Mouse (Mus musculus) frontal cortex, adult 2 months (tissue): Measurements from ENCODE around the gene C1qtnf6. TPM values are rescaled to one million over a fixed set of nuclear protein-coding genes. Genes with fewer than 3 reads are reported as not detected.

Experiments
- DNase-seq, 2 experiments: peaks; one replicate each; pipeline ENCODE4 v3.0.0; 2022; ENCODE audit warnings: low spot score in 1 of 2; ENCODE audit errors: extremely low spot score in 1 of 2
- polyA plus RNA-seq: library from polyadenylated mRNA; depleted of rRNA; stranded (reverse); fragments of >200 nt; gene quantifications from 2 replicates; pipeline ENCODE4 v1.2.3, GENCODE M21; 2012; rRNA removed

C1qtnf6 gene
- polyA plus RNA-seq, 1 experiment: 4.9 TPM

DNA sequence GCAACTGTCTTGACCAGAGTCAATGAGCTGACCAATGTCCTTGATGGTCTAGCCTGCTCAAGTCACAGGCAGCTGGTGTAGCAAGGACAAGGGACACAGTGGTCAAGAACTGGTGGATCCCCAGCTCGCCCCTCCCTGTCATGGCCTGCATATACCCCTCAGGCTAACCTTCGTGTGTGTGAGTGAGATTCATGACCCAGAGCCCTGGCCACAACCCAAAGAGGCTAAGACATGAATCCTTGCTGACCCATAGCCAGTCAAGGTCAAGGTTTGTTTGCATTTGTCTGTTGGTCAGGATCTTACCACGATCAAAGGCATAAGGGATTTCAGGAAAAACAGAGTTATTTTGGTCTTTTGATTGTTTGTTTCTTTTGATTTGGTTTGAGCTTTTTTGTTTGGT, 48.7 kb downstream of the C1qtnf6 start:
- no peak for DNase-seq

DNA sequence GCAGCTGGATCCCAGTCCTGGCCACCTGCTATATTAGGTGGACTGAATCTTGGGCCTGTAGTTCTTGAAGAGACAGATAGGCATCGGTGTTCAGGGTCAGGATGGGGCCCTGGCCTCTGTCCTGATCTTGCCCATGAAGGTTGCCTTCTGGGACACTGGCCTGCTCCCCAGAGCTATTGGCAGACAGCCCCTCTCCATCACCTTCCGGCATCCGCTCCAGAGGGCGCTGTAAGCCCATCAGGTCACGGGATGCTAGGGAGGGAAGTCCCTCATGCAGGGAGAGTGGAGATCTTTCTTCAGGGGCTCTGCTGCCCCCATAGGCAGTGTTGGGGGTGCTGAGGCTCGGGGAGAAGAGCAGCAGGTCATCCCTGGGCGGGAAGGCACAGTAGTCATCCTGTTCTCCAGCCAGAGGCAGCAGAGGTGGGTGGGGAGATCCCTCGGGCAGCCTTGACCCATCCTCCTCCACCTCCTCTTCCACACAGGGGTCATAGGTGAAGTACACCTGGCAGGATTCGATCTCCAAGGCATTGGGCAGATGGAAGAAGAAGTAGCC, 49.7 kb downstream of the C1qtnf6 start:
- DNase-seq: no peak

- no peak for DNase-seq
Measured at GRCm38 (mm10) chr15:78480991-78481390, 50.2 kb downstream of the C1qtnf6 start.

GRCm38 (mm10) chr15:78480111-78480510, 51.1 kb downstream of the C1qtnf6 start:
- no peak for DNase-seq

DNA sequence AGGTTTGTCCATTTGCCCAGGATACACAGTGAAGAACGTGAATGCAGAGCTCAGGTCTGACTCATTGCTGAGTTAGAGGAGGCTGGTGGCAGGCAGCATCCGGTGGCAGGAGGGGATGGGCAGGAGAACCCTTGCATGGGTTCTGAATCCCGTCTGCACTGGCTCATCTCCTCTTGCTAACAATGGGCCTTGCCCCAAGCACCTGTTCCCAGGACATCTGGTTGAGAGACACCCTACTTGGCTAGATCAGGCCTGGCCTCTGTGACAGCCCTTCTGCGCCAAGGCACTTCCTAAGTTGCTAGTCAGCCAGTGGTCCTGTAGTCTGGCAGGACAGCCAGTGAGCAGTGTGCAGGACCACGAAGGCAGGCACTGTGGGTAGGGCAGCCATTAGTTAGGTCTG, 51.7 kb downstream of the C1qtnf6 start:
- peak in 1 of 2 experiments; percentile 9 for DNase-seq

DNA sequence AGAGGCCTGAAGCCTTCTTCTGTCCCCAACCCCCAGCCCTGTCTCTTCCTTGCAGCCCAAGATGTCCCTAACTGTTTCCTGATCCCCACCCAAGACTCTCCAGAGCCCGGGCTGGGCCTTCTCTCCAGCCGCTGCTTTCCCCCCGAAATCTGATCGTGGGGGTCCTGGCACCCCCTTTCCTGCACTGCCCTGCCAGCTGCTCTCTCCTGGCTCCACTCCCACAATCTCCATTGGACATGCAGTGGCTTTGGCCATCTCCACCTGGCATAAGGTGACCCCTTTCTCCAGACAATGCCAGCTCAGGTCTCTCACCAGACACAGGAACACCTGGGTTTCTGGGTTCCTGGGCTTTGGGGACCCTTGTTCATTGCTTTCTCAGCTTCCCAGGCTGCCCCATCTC, 53.1 kb downstream of the C1qtnf6 start:
- no peak for DNase-seq

- no peak for DNase-seq
Measured at GRCm38 (mm10) chr15:78476878-78477277, 54.3 kb downstream of the C1qtnf6 start.

DNA sequence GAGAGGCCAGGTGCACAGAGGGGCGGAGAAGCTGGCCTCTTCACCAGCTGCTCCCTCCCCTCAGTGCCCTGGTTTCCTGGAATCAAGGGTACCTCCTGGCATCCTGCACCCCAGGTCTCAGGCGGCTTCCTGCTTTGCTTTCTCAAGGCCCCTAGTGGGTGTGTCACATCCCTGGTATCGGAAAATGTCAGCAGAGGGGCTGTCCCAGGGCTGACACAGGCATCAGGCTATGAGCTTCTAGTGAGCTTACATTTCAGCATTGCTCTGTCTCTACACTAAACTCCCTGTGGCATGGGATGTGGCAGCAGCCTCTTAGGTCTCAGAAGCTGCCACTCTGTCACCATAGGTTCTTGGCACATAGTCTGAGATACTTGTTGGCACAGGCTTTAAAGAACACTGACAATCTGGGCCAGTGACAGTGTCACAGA, 55.6 kb downstream of the C1qtnf6 start:
- no peak for DNase-seq

- no peak for DNase-seq
Measured at GRCm38 (mm10) chr15:78473442-78473841, 57.8 kb downstream of the C1qtnf6 start.

Other genes starting within 250 kb of the C1qtnf6 start
- 0.53 and 0.80 TPM in 2 replicates for gene Csf2rb2, start 225.7 kb downstream of the C1qtnf6 start, polyA plus RNA-seq
- 1.2 and 1.7 TPM in 2 replicates for gene Csf2rb, start 205.7 kb downstream of the C1qtnf6 start, polyA plus RNA-seq
- gene Tex33, start 135.5 kb downstream of the C1qtnf6 start, polyA plus RNA-seq: 0.12 TPM in 1 of 2 replicates, not detected in the other
- gene Tst, start 125.5 kb downstream of the C1qtnf6 start, polyA plus RNA-seq: 69.7 and 75.1 TPM in 2 replicates
- 58.0 and 66.0 TPM in 2 replicates for gene Mpst, start 125.0 kb downstream of the C1qtnf6 start, polyA plus RNA-seq
- 380 and 463 TPM in 2 replicates for gene Kctd17, start 102.9 kb downstream of the C1qtnf6 start, polyA plus RNA-seq
- gene Tmprss6, start 62.8 kb downstream of the C1qtnf6 start, polyA plus RNA-seq: 0.16 and 0.17 TPM in 2 replicates
- gene Il2rb, start 36.1 kb downstream of the C1qtnf6 start, polyA plus RNA-seq: 0.18 and 0.29 TPM in 2 replicates
- 18.5 and 24.4 TPM in 2 replicates for gene Sstr3, start 13.3 kb upstream of the C1qtnf6 start, polyA plus RNA-seq
- 2.7 and 4.7 TPM in 2 replicates for gene Rac2, start 41.4 kb upstream of the C1qtnf6 start, polyA plus RNA-seq
- gene Cyth4, start 65.6 kb upstream of the C1qtnf6 start, polyA plus RNA-seq: 14.7 and 16.9 TPM in 2 replicates
- gene Elfn2, start 187.4 kb upstream of the C1qtnf6 start, polyA plus RNA-seq: 64.9 and 68.2 TPM in 2 replicates
- gene Mfng, start 242.1 kb upstream of the C1qtnf6 start, polyA plus RNA-seq: 7.0 and 7.2 TPM in 2 replicates